Mouse (Mus musculus) macrophage (primary cell): Measurements from ENCODE around the gene D13Ertd608e. TPM values are rescaled to one million over a fixed set of nuclear protein-coding genes. Genes with fewer than 3 reads are reported as not detected.
"Not testable (repeated sequence)": the region's sequence is repeated elsewhere in the genome, so short reads cannot be mapped to it uniquely, and the experiment has no call there.

Source experiments
- H3K27ac ChIP-seq: fragments of 350-480 bp; formaldehyde crosslinking; 2 replicates; pipeline ENCODE4 v1.9.0; 2021
- H3K36me3 ChIP-seq: fragments of 350-480 bp; formaldehyde crosslinking; 2 replicates; pipeline ENCODE4 v1.9.0; 2021; ENCODE audit errors: inconsistent target
- H3K4me3 ChIP-seq: fragments of 350-480 bp; formaldehyde crosslinking; 2 replicates; pipeline ENCODE4 v1.9.0; 2021; ENCODE audit errors: inconsistent target
- H3K79me2 ChIP-seq: fragments of 350-480 bp; formaldehyde crosslinking; 2 replicates; pipeline ENCODE4 v1.9.0; 2021; ENCODE audit errors: inconsistent target
- WGBS: methylation state at CpG from one replicate; pipeline ENCODE4 v1.1.7; 2026; ENCODE audit warnings: inconsistent platforms; ENCODE audit not compliant: missing documents; 5-methylcytosine and 5-hydroxymethylcytosine counted together
- polyA plus RNA-seq: library from polyadenylated mRNA; stranded (reverse); fragments of 250-400 nt; gene quantifications from 3 replicates; pipeline ENCODE4 v1.2.4, GENCODE M21; 2018; ENCODE audit warnings: inconsistent platforms

Gene D13Ertd608e
- polyA plus RNA-seq, 1 experiment from 2014 or later = not detected

GRCm38 (mm10) chr13:119837719-119838337, 2.0 kb downstream of the D13Ertd608e start:
- not testable (repeated sequence) for H3K27ac ChIP-seq, H3K4me3 ChIP-seq, H3K79me2 ChIP-seq, H3K36me3 ChIP-seq
- 12% methylated on average over 13 of the region's 23 CpGs for WGBS

- not testable (repeated sequence) for H3K4me3 ChIP-seq, H3K36me3 ChIP-seq, H3K27ac ChIP-seq, H3K79me2 ChIP-seq
- 46% methylated on average over 6 of the region's 6 CpGs for whole genome bisulfite sequencing
Measured at GRCm38 (mm10) chr13:119839982-119840381, 4.2 kb downstream of the D13Ertd608e start.

- not testable (repeated sequence) for H3K36me3 ChIP-seq, H3K27ac ChIP-seq, H3K4me3 ChIP-seq, H3K79me2 ChIP-seq
- WGBS = no CpG with 5 or more reads among the region's 6 CpGs
Measured at GRCm38 (mm10) chr13:119862399-119862798, 26.6 kb downstream of the D13Ertd608e start.

GRCm38 (mm10) chr13:119864395-119864999, 28.7 kb downstream of the D13Ertd608e start:
- H3K27ac ChIP-seq, H3K36me3 ChIP-seq, H3K4me3 ChIP-seq, H3K79me2 ChIP-seq: not testable (repeated sequence)
- WGBS = 0% methylated on average over 2 of the region's 7 CpGs

- not testable (repeated sequence) for H3K4me3 ChIP-seq, H3K27ac ChIP-seq, H3K79me2 ChIP-seq, H3K36me3 ChIP-seq
- WGBS = 83% methylated on average over 4 of the region's 4 CpGs
Measured at GRCm38 (mm10) chr13:119886896-119887295, 51.1 kb downstream of the D13Ertd608e start.

GRCm38 (mm10) chr13:119894685-119895084, 58.9 kb downstream of the D13Ertd608e start, which contains the start of gene Tcstv1:
Tcstv1 (minus strand) TSS chr13:119894785.
- H3K27ac ChIP-seq, H3K4me3 ChIP-seq, H3K79me2 ChIP-seq, H3K36me3 ChIP-seq: not testable (repeated sequence)
- WGBS = 89% methylated on average over 3 of the region's 3 CpGs

Other genes with a start within 250 kb of the D13Ertd608e start
- gene Ccl28, start 212.2 kb upstream of the D13Ertd608e start, polyA plus RNA-seq = 0.10 TPM in 1 of 3 replicates, not detected in the others
- 67.8 to 119 TPM (median 103 TPM) in 3 replicates for gene Hmgcs1, start 145.6 kb upstream of the D13Ertd608e start, polyA plus RNA-seq
- gene Nim1k, start 80.1 kb upstream of the D13Ertd608e start, polyA plus RNA-seq = 0.66 to 0.84 TPM (median 0.82 TPM) in 3 replicates
- 16.1 to 19.7 TPM (median 16.8 TPM) in 3 replicates for gene Zfp131, start 45.1 kb upstream of the D13Ertd608e start, polyA plus RNA-seq
- gene AF067063, start 5.8 kb upstream of the D13Ertd608e start, polyA plus RNA-seq = not detected in 3 replicates
- gene Tcstv1, start 58.8 kb downstream of the D13Ertd608e start, polyA plus RNA-seq = not detected in 3 replicates
- not detected in 3 replicates for gene Gm21761, start 93.3 kb downstream of the D13Ertd608e start, polyA plus RNA-seq
- gene B020031M17Rik, start 114.8 kb downstream of the D13Ertd608e start, polyA plus RNA-seq = not detected in 3 replicates
- 0.40 TPM in 1 of 3 replicates, not detected in the others for gene Gm36079, start 191.0 kb downstream of the D13Ertd608e start, polyA plus RNA-seq
- gene Gm21188, start 216.2 kb downstream of the D13Ertd608e start, polyA plus RNA-seq = 162 to 309 TPM (median 224 TPM) in 3 replicates